Mouse (Mus musculus) liver, embryonic 12.5 days (tissue): ENCODE data around the gene Serping1. TPM values are rescaled to one million over a fixed set of nuclear protein-coding genes. Genes with fewer than 3 reads are reported as not detected.
A peak's percentile ranks its signal among the peaks of the same experiment; 100 is the strongest.
"Not testable (repeated sequence)": the region's sequence is repeated elsewhere in the genome, so short reads cannot be mapped to it uniquely, and the experiment has no call there.

ENCODE experiments used
- ATAC-seq: fragments of 200-750 bp; cut with Nextera tagmentation; 2 replicates; pipeline ENCODE4 v1.8.0; 2017; ENCODE audit warnings: moderate number of reproducible peaks, mild to moderate bottlenecking, moderate library complexity
- H3K27ac ChIP-seq: fragments of 300-500 bp; sonication (generic); 2 replicates; pipeline ENCODE4 v1.5.1; 2016; ENCODE audit warnings: mild to moderate bottlenecking
- H3K27me3 ChIP-seq: fragments of 300-500 bp; sonication (generic); replicated peaks from 2 replicates; pipeline ENCODE4 v1.6.1; 2016; ENCODE audit warnings: mild to moderate bottlenecking, moderate library complexity
- H3K36me3 ChIP-seq: fragments of 300-500 bp; sonication (generic); 2 replicates; pipeline ENCODE4 v1.6.1; 2016; ENCODE audit warnings: mild to moderate bottlenecking, moderate library complexity
- H3K4me1 ChIP-seq: fragments of 300-500 bp; sonication (generic); 2 replicates; pipeline ENCODE4 v1.6.1; 2016
- H3K4me2 ChIP-seq: fragments of 300-500 bp; sonication (generic); 2 replicates; pipeline ENCODE4 v1.6.1; 2016; ENCODE audit warnings: mild to moderate bottlenecking, moderate library complexity
- H3K4me3 ChIP-seq: fragments of 300-500 bp; sonication (generic); 2 replicates; pipeline ENCODE4 v1.5.1; 2016; ENCODE audit warnings: mild to moderate bottlenecking, moderate library complexity
- H3K9ac ChIP-seq: fragments of 300-500 bp; sonication (generic); 2 replicates; pipeline ENCODE4 v1.6.1; 2016; ENCODE audit warnings: mild to moderate bottlenecking, moderate library complexity
- H3K9me3 ChIP-seq: fragments of 300-500 bp; sonication (generic); replicated peaks from 2 replicates; pipeline ENCODE4 v1.6.1; 2016; ENCODE audit warnings: mild to moderate bottlenecking, moderate library complexity
- WGBS: fragments of 180-500 bp; shearing (Covaris S2); methylation state at CpG from one replicate; pipeline ENCODE4 v1.1.7; 2016; ENCODE audit not compliant: insufficient replicate concordance; 5-methylcytosine and 5-hydroxymethylcytosine counted together
- polyA plus RNA-seq: library from polyadenylated mRNA; unstranded; fragments of >200 nt; fragmentation: Nextera tagmentation; extraction: Ambion mirVana; gene quantifications from 2 replicates; pipeline ENCODE4 v1.2.1, GENCODE M21; 2016

Serping1 gene
- polyA plus RNA-seq: 30.8 and 32.3 TPM in 2 replicates

- Histone ChIP-seq H3K4me1 (peaks cover 10% of the 10 kb centered on the region), H3K9me3 (no peaks in the 10 kb centered on the region), H3K4me3 (peak within 1 kb of the TSS; percentile 38), H3K27ac (peak within 1 kb of the TSS; percentile 37; the same call in 1 of the 2 replicates), H3K9ac (peak within 1 kb of the TSS; percentile 47), H3K27me3 (peaks cover 78% of the 10 kb centered on the region), H3K4me2 (peak within 1 kb of the TSS; percentile 48), H3K36me3 (0 out of 2 replicates have a peak, but pooled peaks cover 3% of the 10 kb centered on the region)
- ATAC-seq: peak; percentile 56
- WGBS: 68% methylated on average over 9 of the region's 9 CpGs
Measured at GRCm38 (mm10) chr2:84775241-84775640, at the start of gene Serping1. Serping1 (minus strand) TSS chr2:84775444.

GRCm38 (mm10) chr2:84823237-84823636, 48.0 kb upstream of the Serping1 start:
- H3K4me2 ChIP-seq: no peak overlapping the region
- no peaks in the 10 kb centered on the region for H3K9me3 ChIP-seq
- H3K9ac ChIP-seq: no peak overlapping the region
- peaks cover 1% of the 10 kb centered on the region for H3K36me3 ChIP-seq
- no peak overlapping the region for H3K27ac ChIP-seq
- peaks cover 55% of the 10 kb centered on the region for H3K27me3 ChIP-seq
- WGBS: 6% methylated on average over 2 of the region's 2 CpGs
- peaks cover 26% of the 10 kb centered on the region for H3K4me1 ChIP-seq
- no peak for ATAC-seq
- no peak overlapping the region for H3K4me3 ChIP-seq

GRCm38 (mm10) chr2:84822552-84822951, 47.3 kb upstream of the Serping1 start, which contains the start of gene Smtnl1:
Smtnl1 (minus strand) TSS chr2:84822652.
- Histone ChIP-seq H3K4me1 (peaks cover 20% of the 10 kb centered on the region), H3K27ac (no peak within 1 kb of the TSS), H3K27me3 (peaks cover 56% of the 10 kb centered on the region), H3K9ac (no peak within 1 kb of the TSS), H3K9me3 (no peaks in the 10 kb centered on the region), H3K36me3 (no peaks in the 10 kb centered on the region), H3K4me3 (no peak within 1 kb of the TSS), H3K4me2 (no peak within 1 kb of the TSS)
- 37% methylated on average over 13 of the region's 13 CpGs for WGBS
- no peak for ATAC-seq

DNA sequence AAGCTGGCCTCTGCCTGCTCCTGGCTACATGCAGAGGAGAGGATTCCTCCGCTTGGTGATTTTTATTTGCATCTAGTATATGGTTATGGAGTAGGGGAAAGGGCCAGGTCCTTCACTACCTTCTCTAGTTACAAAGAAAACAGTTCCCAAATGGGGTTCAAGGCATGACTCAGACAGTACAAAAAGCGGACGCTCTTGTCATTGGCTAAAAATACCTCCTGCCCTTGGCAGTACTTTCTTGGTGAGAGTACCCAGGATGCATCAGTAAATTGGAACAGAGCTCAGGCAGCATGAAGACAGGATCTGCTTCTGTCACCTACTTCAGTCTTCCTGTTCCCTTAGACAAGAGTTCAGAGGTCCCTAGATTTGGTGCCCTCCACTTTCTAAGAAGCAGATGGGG, 44.6 kb upstream of the Serping1 start:
- no peak for ATAC-seq
- Histone ChIP-seq H3K4me2 (no peak overlapping the region), H3K9me3 (no peaks in the 10 kb centered on the region), H3K4me3 (no peak overlapping the region), H3K4me1 (peaks cover 26% of the 10 kb centered on the region), H3K9ac (no peak overlapping the region), H3K36me3 (no peaks in the 10 kb centered on the region), H3K27ac (no peak overlapping the region), H3K27me3 (peaks cover 82% of the 10 kb centered on the region)
- 35% methylated on average over 3 of the region's 3 CpGs for WGBS

GRCm38 (mm10) chr2:84812676-84813075, 37.4 kb upstream of the Serping1 start:
- 70% methylated on average over 6 of the region's 6 CpGs for WGBS
- H3K36me3 ChIP-seq: peaks cover 37% of the 10 kb centered on the region
- peaks cover 64% of the 10 kb centered on the region for H3K4me1 ChIP-seq
- H3K9ac ChIP-seq: peak overlapping the region; percentile 69
- H3K27ac ChIP-seq: peak overlapping the region; percentile 99
- H3K27me3 ChIP-seq: peaks cover 26% of the 10 kb centered on the region
- H3K4me2 ChIP-seq: peak overlapping the region; percentile 76
- H3K9me3 ChIP-seq: no peaks in the 10 kb centered on the region
- no peak for ATAC-seq
- H3K4me3 ChIP-seq: peak overlapping the region; percentile 41

- H3K27ac ChIP-seq: peak overlapping the region; percentile 99
- H3K9ac ChIP-seq: peak overlapping the region; percentile 69
- H3K4me2 ChIP-seq: peak overlapping the region; percentile 76
- peaks cover 45% of the 10 kb centered on the region for H3K36me3 ChIP-seq
- H3K4me3 ChIP-seq: peak overlapping the region; percentile 41
- peaks cover 19% of the 10 kb centered on the region for H3K27me3 ChIP-seq
- WGBS: 15% methylated on average over 7 of the region's 7 CpGs
- H3K9me3 ChIP-seq: no peaks in the 10 kb centered on the region
- peak; percentile 98 for ATAC-seq
- H3K4me1 ChIP-seq: peaks cover 71% of the 10 kb centered on the region
Measured at GRCm38 (mm10) chr2:84811880-84812279, 36.6 kb upstream of the Serping1 start.

GRCm38 (mm10) chr2:84810886-84811577, 35.8 kb upstream of the Serping1 start:
- 22% methylated on average over 26 of the region's 26 CpGs for WGBS
- Histone ChIP-seq H3K9me3 (no peaks in the 10 kb centered on the region), H3K4me2 (peak overlapping the region; percentile 76), H3K36me3 (peaks cover 53% of the 10 kb centered on the region), H3K27me3 (peaks cover 11% of the 10 kb centered on the region), H3K9ac (peak overlapping the region; percentile 64), H3K27ac (peak overlapping the region; percentile 99), H3K4me1 (peaks cover 79% of the 10 kb centered on the region), H3K4me3 (peak overlapping the region; percentile 41)
- ATAC-seq: peak; percentile 2; the same call in 1 of the 2 replicates

GRCm38 (mm10) chr2:84810526-84810885, 35.3 kb upstream of the Serping1 start:
- Histone ChIP-seq H3K4me3 (peak overlapping the region; percentile 41; the same call in 1 of the 2 replicates), H3K9ac (peak overlapping the region; percentile 64; the same call in 1 of the 2 replicates), H3K27ac (peak overlapping the region; percentile 99), H3K27me3 (peaks cover 9% of the 10 kb centered on the region), H3K4me2 (peak overlapping the region; percentile 76), H3K9me3 (no peaks in the 10 kb centered on the region), H3K4me1 (peaks cover 80% of the 10 kb centered on the region), H3K36me3 (peaks cover 59% of the 10 kb centered on the region)
- ATAC-seq: no peak
- WGBS: 70% methylated on average over 6 of the region's 6 CpGs

GRCm38 (mm10) chr2:84809330-84809729, 34.1 kb upstream of the Serping1 start:
- Histone ChIP-seq H3K36me3 (peaks cover 70% of the 10 kb centered on the region), H3K27ac (peak overlapping the region; percentile 8; the same call in 1 of the 2 replicates), H3K4me2 (no peak overlapping the region), H3K9ac (no peak overlapping the region), H3K4me3 (no peak overlapping the region), H3K4me1 (peaks cover 73% of the 10 kb centered on the region), H3K9me3 (0 out of 2 replicates have a peak, but pooled peaks cover 3% of the 10 kb centered on the region), H3K27me3 (peaks cover 3% of the 10 kb centered on the region)
- ATAC-seq: no peak

- no peak for ATAC-seq
- Histone ChIP-seq H3K36me3 (peaks cover 94% of the 10 kb centered on the region), H3K4me1 (peaks cover 75% of the 10 kb centered on the region), H3K9me3 (0 out of 2 replicates have a peak, but pooled peaks cover 3% of the 10 kb centered on the region), H3K4me2 (no peak overlapping the region), H3K4me3 (no peak overlapping the region), H3K27ac (peak overlapping the region; percentile 56; the same call in 1 of the 2 replicates), H3K9ac (no peak overlapping the region), H3K27me3 (peaks cover 3% of the 10 kb centered on the region; the same call in 1 of the 2 replicates)
- 61% methylated on average over 5 of the region's 5 CpGs for WGBS
Measured at GRCm38 (mm10) chr2:84806546-84806945, 31.3 kb upstream of the Serping1 start.

DNA sequence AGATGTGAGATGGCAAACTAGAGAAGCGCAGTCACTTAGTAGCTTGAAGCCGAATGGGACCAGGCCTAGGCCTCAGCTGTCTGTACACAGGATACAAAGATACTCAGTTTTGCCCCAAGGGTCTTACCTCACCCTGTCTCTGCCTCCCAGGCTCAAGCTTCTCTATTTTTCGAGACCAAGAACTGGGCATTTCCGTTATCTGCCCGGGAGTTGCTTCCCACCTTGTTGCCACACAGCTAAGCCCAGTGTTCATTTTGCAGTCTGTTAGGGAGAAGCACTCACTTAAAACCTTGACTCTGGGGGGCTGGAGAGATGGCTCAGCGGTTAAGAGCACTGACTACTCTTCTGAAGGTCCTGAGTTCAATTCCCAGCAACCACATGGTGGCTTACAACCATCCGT, 28.7 kb upstream of the Serping1 start:
- H3K4me3 ChIP-seq: no peak overlapping the region
- H3K4me1 ChIP-seq: peaks cover 80% of the 10 kb centered on the region
- H3K9ac ChIP-seq: no peak overlapping the region
- H3K4me2 ChIP-seq: no peak overlapping the region
- no peak for ATAC-seq
- H3K27me3 ChIP-seq: peaks cover 3% of the 10 kb centered on the region; the same call in 1 of the 2 replicates
- peaks cover 79% of the 10 kb centered on the region for H3K36me3 ChIP-seq
- WGBS: 86% methylated on average over 7 of the region's 7 CpGs
- 0 out of 2 replicates have a peak, but pooled peaks cover 3% of the 10 kb centered on the region for H3K9me3 ChIP-seq
- H3K27ac ChIP-seq: no peak overlapping the region

GRCm38 (mm10) chr2:84801223-84801622, 26.0 kb upstream of the Serping1 start:
- Histone ChIP-seq H3K4me3 (peak overlapping the region; percentile 76), H3K27ac (peak overlapping the region; percentile 55; the same call in 1 of the 2 replicates), H3K36me3 (peaks cover 52% of the 10 kb centered on the region), H3K4me2 (peak overlapping the region; percentile 92), H3K4me1 (peaks cover 75% of the 10 kb centered on the region)
- H3K27me3 ChIP-seq, H3K9ac ChIP-seq, H3K9me3 ChIP-seq, ATAC-seq: not testable (repeated sequence)
- WGBS: 68% methylated on average over 5 of the region's 5 CpGs
